In genomic region chr6:145387378-145387777, GRCm38 (mm10) we compare ENCODE assay signal across 12 mouse cellular contexts.
DNase-seq lines count a peak whose midpoint lies in the region; ATAC-seq lines count a peak whose summit lies in the region.
"Had no signal": no experiment of that assay in that cellular context is flagged by ENCODE, and none has a peak within 500 bp of the region (broad histone marks: within the 10 kb centered on the region; RNA-seq: fewer than 3 reads in every experiment).

No protein-coding gene starts in this region.

- no peak overlapping the region for H3K9ac ChIP-seq in midbrain, embryonic 14.5 days (replicated peaks; ENCODE audit: low read length)

- WGBS in heart, embryonic 10.5 days = 59% methylated on average over 6 of the region's 6 CpGs
- WGBS in midbrain, embryonic 14.5 days = 62% methylated on average over 6 of the region's 6 CpGs
- WGBS in midbrain, embryonic 10.5 days = 78% methylated on average over 6 of the region's 6 CpGs

- no peaks in the 10 kb centered on the region for H3K9me3 ChIP-seq in heart, embryonic 10.5 days
- no peaks in the 10 kb centered on the region for H3K9me3 ChIP-seq in midbrain, embryonic 14.5 days (ENCODE audit: control insufficient read depth, low read length)
- H3K9me3 ChIP-seq in midbrain, embryonic 10.5 days (replicated peaks) = no peaks in the 10 kb centered on the region

- H3K4me1 ChIP-seq in heart, embryonic 10.5 days = peaks cover 44% of the 10 kb centered on the region
- peaks cover 7% of the 10 kb centered on the region for H3K4me1 ChIP-seq in midbrain, embryonic 14.5 days (ENCODE audit: control insufficient read depth, insufficient read depth, low read length)
- H3K4me1 ChIP-seq in midbrain, embryonic 10.5 days = peaks cover 27% of the 10 kb centered on the region

- DNase-seq in heart, embryonic 10.5 days (ENCODE audit: low spot score) = peak; percentile 73
- no peak for DNase-seq in heart, adult 8-10 months (ENCODE audit: low spot score)
- DNase-seq in midbrain, embryonic 14.5 days = peak; percentile 70
- DNase-seq in midbrain, embryonic 10.5 days (ENCODE audit: low spot score) = no peak
- peak; percentile 20 to 26 for DNase-seq in layer of hippocampus, postnatal 10 days (ENCODE audit: low spot score in 2 of 2)
- peak; percentile 26 for DNase-seq in right cerebral cortex, postnatal 25 days
- no peak for DNase-seq in retina, postnatal 1 day
- no peak for DNase-seq in cerebellum, adult 8-10 months

- H3K36me3 ChIP-seq in heart, embryonic 10.5 days = no peaks in the 10 kb centered on the region
- H3K36me3 ChIP-seq in midbrain, embryonic 14.5 days (ENCODE audit: control insufficient read depth, insufficient read depth, low read length) = no peaks in the 10 kb centered on the region
- no peaks in the 10 kb centered on the region for H3K36me3 ChIP-seq in midbrain, embryonic 10.5 days

- H3K4me2 ChIP-seq in midbrain, embryonic 14.5 days (ENCODE audit: low read length) = no peak overlapping the region

- peak overlapping the region; percentile 13 for H3K27ac ChIP-seq in heart, embryonic 10.5 days
- no peak overlapping the region for H3K27ac ChIP-seq in midbrain, embryonic 14.5 days (replicated peaks; ENCODE audit: low read depth, low read length)
- no peak overlapping the region for H3K27ac ChIP-seq in midbrain, embryonic 10.5 days (replicated peaks)
- H3K27ac ChIP-seq: heart, adult 2 months; macrophage; stomach, postnatal 0 days had no signal

- ATAC-seq in midbrain, embryonic 14.5 days (ENCODE audit: low FRiP score, low TSS enrichment) = no peak
- ATAC-seq: CD4-positive, CD25-positive, alpha-beta regulatory T cell, adult 4 months had no signal

- H3K4me3 ChIP-seq in heart, embryonic 10.5 days = no peak overlapping the region
- H3K4me3 ChIP-seq in midbrain, embryonic 14.5 days (replicated peaks; ENCODE audit: low read depth, low read length) = no peak overlapping the region
- H3K4me3 ChIP-seq in midbrain, embryonic 10.5 days = no peak overlapping the region
- H3K4me3 ChIP-seq: heart, adult 2 months had no signal

- H3K27me3 ChIP-seq in heart, embryonic 10.5 days (ENCODE audit: insufficient read depth, poor library complexity, severe bottlenecking) = no peaks in the 10 kb centered on the region
- no peaks in the 10 kb centered on the region for H3K27me3 ChIP-seq in midbrain, embryonic 14.5 days (ENCODE audit: control insufficient read depth, insufficient read depth, low read length)
- H3K27me3 ChIP-seq in midbrain, embryonic 10.5 days (ENCODE audit: low read depth, poor library complexity, severe bottlenecking) = no peaks in the 10 kb centered on the region

Comparison
In these comparisons a context has a peak if more than half of its experiments do, and no peak if none do; other contexts are left out.
1. DNase-seq: peak in heart, embryonic 10.5 days (single experiment), midbrain, embryonic 14.5 days (single experiment), layer of hippocampus, postnatal 10 days (2 of 2) and right cerebral cortex, postnatal 25 days (single experiment); none in heart, adult 8-10 months (single experiment), midbrain, embryonic 10.5 days (single experiment), retina, postnatal 1 day (single experiment) and cerebellum, adult 8-10 months (single experiment).